Mouse (Mus musculus) ES-E14 (cell line): Measurements from ENCODE around the gene Sema3b.

ENCODE experiments used
- HCFC1 ChIP-seq: IDR thresholded peaks from 2 replicates; pipeline ENCODE4 v1.6.1; 2012; ENCODE audit warnings: low read length, inconsistent platforms, borderline replicate concordance; ENCODE audit not compliant: insufficient read depth
- MAFK ChIP-seq: IDR thresholded peaks from 2 replicates; pipeline ENCODE4 v1.6.1; 2014; ENCODE audit warnings: mild to moderate bottlenecking, low read depth, low read length, inconsistent platforms; ENCODE audit not compliant: insufficient read depth
- ZC3H11A ChIP-seq: IDR thresholded peaks from 2 replicates; pipeline ENCODE4 v1.6.1; 2012; ENCODE audit warnings: low read depth, mild to moderate bottlenecking, inconsistent platforms, low read length, borderline replicate concordance
- ZNF384 ChIP-seq: IDR thresholded peaks from 2 replicates; pipeline ENCODE4 v1.6.1; 2012; ENCODE audit warnings: low read depth, low read length, inconsistent platforms

GRCm38 (mm10) chr9:107605041-107605661 is 3.9 kb downstream of the Sema3b start:
- TF ChIP-seq HCFC1 (no peak), ZNF384 (no peak), MAFK (no peak), ZC3H11A (no peak)
